Mouse (Mus musculus) neural tube, embryonic 11.5 days (tissue): Measurements from ENCODE around the gene Hdgfl3. TPM values are rescaled to one million over a fixed set of nuclear protein-coding genes. Genes with fewer than 3 reads are reported as not detected.
A peak's percentile ranks its signal among the peaks of the same experiment; 100 is the strongest.

Experiments used
- ATAC-seq: fragments of 200-750 bp; cut with Nextera tagmentation; 2 replicates; pipeline ENCODE4 v1.8.0; 2017; ENCODE audit warnings: moderate number of reproducible peaks, mild to moderate bottlenecking, moderate TSS enrichment, moderate library complexity; ENCODE audit not compliant: insufficient read depth, low FRiP score, low TSS enrichment
- DNase-seq: peaks from one replicate; pipeline ENCODE4 v3.0.0-alpha.2; 2015; ENCODE audit warnings: low spot score
- H3K27ac ChIP-seq: fragments of 300-500 bp; sonication (generic); 2 replicates; pipeline ENCODE4 v1.5.1; 2014; ENCODE audit warnings: low read depth, mild to moderate bottlenecking, low read length
- H3K27me3 ChIP-seq: fragments of 300-500 bp; sonication (generic); 2 replicates; pipeline ENCODE4 v1.6.1; 2014; ENCODE audit warnings: mild to moderate bottlenecking, low read length, mixed read lengths; ENCODE audit not compliant: control insufficient read depth, insufficient read depth
- H3K36me3 ChIP-seq: fragments of 300-500 bp; sonication (generic); 2 replicates; pipeline ENCODE4 v1.6.1; 2014; ENCODE audit warnings: mild to moderate bottlenecking, low read length, moderate library complexity, mixed read lengths; ENCODE audit not compliant: control insufficient read depth, insufficient read depth
- H3K4me1 ChIP-seq: fragments of 300-500 bp; sonication (generic); 2 replicates; pipeline ENCODE4 v1.6.1; 2014; ENCODE audit warnings: low read length, mixed read lengths; ENCODE audit not compliant: control insufficient read depth, insufficient read depth
- H3K4me2 ChIP-seq: fragments of 300-500 bp; sonication (generic); 2 replicates; pipeline ENCODE4 v1.6.1; 2014; ENCODE audit warnings: low read depth, mild to moderate bottlenecking, moderate library complexity
- H3K4me3 ChIP-seq: fragments of 300-500 bp; sonication (generic); 2 replicates; pipeline ENCODE4 v1.5.1; 2014; ENCODE audit warnings: low read depth, low read length
- H3K9ac ChIP-seq: fragments of 300-500 bp; sonication (generic); 2 replicates; pipeline ENCODE4 v1.6.1; 2014; ENCODE audit warnings: mild to moderate bottlenecking, low read length
- H3K9me3 ChIP-seq: fragments of 300-500 bp; sonication (generic); 2 replicates; pipeline ENCODE4 v1.6.1; 2016; ENCODE audit warnings: low read length; ENCODE audit not compliant: control insufficient read depth
- WGBS: fragments of 180-500 bp; shearing (Covaris S2); extraction: QIAGEN DNeasy Blood & Tissue Kit; methylation state at CpG from one replicate; pipeline ENCODE4 v1.1.7; 2014; 5-methylcytosine and 5-hydroxymethylcytosine counted together
- polyA plus RNA-seq: library from polyadenylated mRNA; unstranded; fragments of >200 nt; fragmentation: Nextera tagmentation; extraction: Ambion mirVana; gene quantifications from 2 replicates; pipeline ENCODE4 v1.2.1, GENCODE M21; 2014

Gene Hdgfl3
- polyA plus RNA-seq, result 37.5 and 40.3 TPM in 2 replicates

- peak within 1 kb of the TSS; percentile 70 for H3K4me3 ChIP-seq
- under 1% methylated on average over 43 of the region's 63 CpGs for WGBS
- no peaks in the 10 kb centered on the region for H3K27me3 ChIP-seq
- peaks cover 13% of the 10 kb centered on the region for H3K4me1 ChIP-seq
- H3K4me2 ChIP-seq, result peak within 1 kb of the TSS; percentile 80
- peak within 1 kb of the TSS; percentile 98 for H3K9ac ChIP-seq
- peak within 1 kb of the TSS; percentile 95 for H3K27ac ChIP-seq
- no peaks in the 10 kb centered on the region for H3K9me3 ChIP-seq
- no peaks in the 10 kb centered on the region for H3K36me3 ChIP-seq
- ATAC-seq (peak; percentile 89), DNase-seq (peak; percentile 92)
These were observed at the start of gene Hdgfl3 for GRCm38 (mm10) chr7:81934267-81934745. TSS of gene Hdgfl3 (minus strand) at chr7:81934473.

- no peaks in the 10 kb centered on the region for H3K36me3 ChIP-seq
- WGBS, result 80% methylated on average over 6 of the region's 6 CpGs
- ATAC-seq (no peak), DNase-seq (no peak)
- no peak overlapping the region for H3K27ac ChIP-seq
- peaks cover 2% of the 10 kb centered on the region; the same call in 1 of the 2 replicates for H3K27me3 ChIP-seq
- H3K4me3 ChIP-seq, result no peak overlapping the region
- H3K4me2 ChIP-seq, result no peak overlapping the region
- H3K9ac ChIP-seq, result no peak overlapping the region
- no peaks in the 10 kb centered on the region for H3K4me1 ChIP-seq
- no peaks in the 10 kb centered on the region for H3K9me3 ChIP-seq
These were observed 49.4 kb upstream of the Hdgfl3 start for GRCm38 (mm10) chr7:81983651-81984050.

- WGBS, result 84% methylated on average over 8 of the region's 8 CpGs
- ATAC-seq, result no peak
These were observed 44.0 kb upstream of the Hdgfl3 start for GRCm38 (mm10) chr7:81978304-81978703.

DNA sequence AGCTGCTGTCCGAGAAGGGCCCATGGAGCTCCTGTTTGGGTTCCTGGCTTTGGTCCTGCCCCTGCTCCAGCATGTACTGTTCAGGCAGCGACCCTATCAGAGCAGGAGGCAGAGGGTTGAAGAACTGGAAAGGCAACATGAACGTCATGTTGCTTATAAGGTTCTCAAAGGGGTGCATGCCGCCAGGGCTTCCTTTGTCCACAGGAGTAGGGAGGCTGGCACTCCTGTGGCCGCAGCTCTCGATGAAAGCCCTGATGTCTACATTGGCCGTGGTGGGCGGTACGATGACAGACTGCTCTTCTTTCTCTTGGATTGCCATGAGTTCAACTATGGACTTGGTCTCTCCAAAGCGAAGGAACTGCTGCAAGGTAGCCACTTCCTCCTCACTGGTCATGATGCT, 40.3 kb upstream of the Hdgfl3 start:
- Histone ChIP-seq H3K27ac (no peak overlapping the region), H3K9ac (no peak overlapping the region), H3K36me3 (no peaks in the 10 kb centered on the region), H3K9me3 (no peaks in the 10 kb centered on the region), H3K4me1 (no peaks in the 10 kb centered on the region), H3K27me3 (no peaks in the 10 kb centered on the region), H3K4me3 (no peak overlapping the region), H3K4me2 (no peak overlapping the region)
- ATAC-seq (no peak), DNase-seq (no peak)
- WGBS, result 91% methylated on average over 10 of the region's 10 CpGs

More at GRCm38 (mm10) chr7:81978304-81978703, 44.0 kb upstream of the Hdgfl3 start:
- Histone ChIP-seq H3K36me3 (no peaks in the 10 kb centered on the region), H3K9ac (no peak overlapping the region), H3K4me2 (no peak overlapping the region), H3K27me3 (no peaks in the 10 kb centered on the region), H3K9me3 (no peaks in the 10 kb centered on the region), H3K4me1 (no peaks in the 10 kb centered on the region), H3K4me3 (no peak overlapping the region), H3K27ac (no peak overlapping the region)
- no peak for DNase-seq

DNA sequence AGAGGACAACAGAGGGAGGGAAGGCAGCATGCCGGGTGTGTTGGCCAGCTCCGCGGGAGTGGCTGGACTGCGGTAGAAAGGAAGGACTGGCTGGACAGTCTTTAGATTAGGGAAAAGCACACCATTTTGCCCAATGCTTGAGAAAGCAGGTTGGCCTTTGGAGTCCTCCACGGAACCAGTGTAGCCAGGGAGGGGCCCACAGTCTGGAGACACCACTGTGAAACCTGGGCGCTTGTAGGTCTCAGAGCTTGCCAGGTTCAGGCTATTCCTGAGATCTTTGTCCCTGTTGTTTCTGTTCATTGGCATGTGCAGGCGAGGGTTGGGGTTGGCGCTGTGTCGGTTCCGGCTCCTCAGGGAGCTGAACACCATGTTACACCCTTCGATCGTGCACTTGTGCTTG, 39.7 kb upstream of the Hdgfl3 start:
- Histone ChIP-seq H3K4me3 (no peak overlapping the region), H3K4me1 (no peaks in the 10 kb centered on the region), H3K27ac (no peak overlapping the region), H3K9me3 (no peaks in the 10 kb centered on the region), H3K4me2 (no peak overlapping the region), H3K9ac (no peak overlapping the region), H3K27me3 (no peaks in the 10 kb centered on the region), H3K36me3 (no peaks in the 10 kb centered on the region)
- DNase-seq (no peak), ATAC-seq (no peak)
- 94% methylated on average over 12 of the region's 12 CpGs for WGBS

- H3K27ac ChIP-seq, result no peak overlapping the region
- no peak overlapping the region for H3K4me2 ChIP-seq
- H3K9me3 ChIP-seq, result no peaks in the 10 kb centered on the region
- no peaks in the 10 kb centered on the region for H3K36me3 ChIP-seq
- no peak for DNase-seq
- no peak overlapping the region for H3K4me3 ChIP-seq
- H3K9ac ChIP-seq, result no peak overlapping the region
- H3K27me3 ChIP-seq, result no peaks in the 10 kb centered on the region
- ATAC-seq, result no peak
- H3K4me1 ChIP-seq, result no peaks in the 10 kb centered on the region
- 95% methylated on average over 5 of the region's 5 CpGs for WGBS
These were observed 39.1 kb upstream of the Hdgfl3 start for GRCm38 (mm10) chr7:81973339-81973738.

DNA sequence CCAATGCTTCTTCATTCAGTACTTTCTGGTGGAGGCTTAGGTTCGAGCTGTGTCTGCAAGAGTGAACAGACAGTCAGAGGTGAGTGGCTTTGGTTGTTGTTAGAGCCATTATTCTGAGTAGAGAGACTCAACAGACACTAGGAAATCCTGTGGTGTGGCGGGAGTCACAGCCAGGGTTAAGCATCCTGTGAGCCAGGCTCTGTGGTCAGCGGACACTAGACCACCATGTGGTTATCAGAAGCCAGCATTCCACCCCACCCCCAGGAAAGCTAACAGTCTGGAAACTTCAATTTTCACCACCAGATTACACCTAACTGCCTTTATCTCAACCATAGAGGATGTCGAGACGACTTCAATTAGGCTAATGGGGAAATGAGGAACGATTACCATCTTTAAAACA, 34.7 kb upstream of the Hdgfl3 start:
- no peak for ATAC-seq
- no peak overlapping the region for H3K27ac ChIP-seq
- no peak overlapping the region for H3K9ac ChIP-seq
- no peak overlapping the region for H3K4me2 ChIP-seq
- no peaks in the 10 kb centered on the region for H3K9me3 ChIP-seq
- no peaks in the 10 kb centered on the region for H3K4me1 ChIP-seq
- H3K36me3 ChIP-seq, result no peaks in the 10 kb centered on the region
- no peak for DNase-seq
- no peaks in the 10 kb centered on the region for H3K27me3 ChIP-seq
- 89% methylated on average over 6 of the region's 6 CpGs for WGBS
- no peak overlapping the region for H3K4me3 ChIP-seq

GRCm38 (mm10) chr7:81968451-81968850, 34.2 kb upstream of the Hdgfl3 start:
- DNase-seq, result no peak
- H3K9me3 ChIP-seq, result no peaks in the 10 kb centered on the region
- 84% methylated on average over 4 of the region's 4 CpGs for WGBS
- no peak overlapping the region for H3K4me2 ChIP-seq
- H3K4me1 ChIP-seq, result no peaks in the 10 kb centered on the region
- ATAC-seq, result no peak
- no peaks in the 10 kb centered on the region for H3K36me3 ChIP-seq
- no peak overlapping the region for H3K4me3 ChIP-seq
- no peak overlapping the region for H3K9ac ChIP-seq
- H3K27ac ChIP-seq, result no peak overlapping the region
- H3K27me3 ChIP-seq, result no peaks in the 10 kb centered on the region

GRCm38 (mm10) chr7:81966195-81966594, 31.9 kb upstream of the Hdgfl3 start:
- DNase-seq (no peak), ATAC-seq (no peak)
- Histone ChIP-seq H3K4me1 (no peaks in the 10 kb centered on the region), H3K36me3 (no peaks in the 10 kb centered on the region), H3K27me3 (no peaks in the 10 kb centered on the region), H3K9ac (no peak overlapping the region), H3K27ac (no peak overlapping the region), H3K9me3 (no peaks in the 10 kb centered on the region), H3K4me3 (no peak overlapping the region), H3K4me2 (no peak overlapping the region)
- WGBS, result 74% methylated on average over 5 of the region's 5 CpGs
